Mouse (Mus musculus) MEL (cell line): Measurements from ENCODE around the gene Arid1b. TPM values are rescaled to one million over a fixed set of nuclear protein-coding genes. Genes with fewer than 3 reads are reported as not detected.

Source experiments
- DNase-seq: peaks from one replicate; pipeline ENCODE4 v3.0.0; 2011; ENCODE audit warnings: low read depth, low spot score
- H3K27ac ChIP-seq: 2 replicates; pipeline ENCODE4 v1.5.1; 2012; ENCODE audit warnings: low read depth, mild to moderate bottlenecking, control low read depth, low read length, moderate library complexity; ENCODE audit not compliant: control insufficient read depth
- H3K27me3 ChIP-seq, 2 experiments: fragments of 150-350 bp in 1 of 2; sonication (generic) in 1 of 2; 2 replicates each; pipeline ENCODE4 v1.6.1; 2012; ENCODE audit warnings: low read length in 2 of 2, mild to moderate bottlenecking in 2 of 2, improper control_type of control experiment in 1 of 2, moderate library complexity in 1 of 2; ENCODE audit not compliant: insufficient read depth in 2 of 2, control insufficient read depth in 1 of 2
- H3K36me3 ChIP-seq, 2 experiments: 2 replicates each; pipeline ENCODE4 v1.6.1; 2012 to 2014; ENCODE audit warnings: low read length in 2 of 2, improper control_type of control experiment in 1 of 2, inconsistent platforms in 1 of 2, mild to moderate bottlenecking in 1 of 2; ENCODE audit not compliant: insufficient read depth in 2 of 2, control insufficient read depth in 1 of 2
- H3K4me1 ChIP-seq, 2 experiments: fragments of 150-350 bp in 1 of 2; sonication (generic) in 1 of 2; 2 replicates each; pipeline ENCODE4 v1.6.1; 2012; ENCODE audit warnings: low read length in 2 of 2, improper control_type of control experiment in 1 of 2, mild to moderate bottlenecking in 1 of 2; ENCODE audit not compliant: insufficient read depth in 2 of 2, control insufficient read depth in 1 of 2
- H3K4me3 ChIP-seq, 2 experiments: fragments of 150-350 bp in 1 of 2; sonication (generic) in 1 of 2; 2 replicates each; pipeline ENCODE4 v1.5.1; 2012; ENCODE audit warnings: low read depth in 2 of 2, low read length in 2 of 2, mild to moderate bottlenecking in 2 of 2, moderate library complexity in 2 of 2, control low read depth in 1 of 2, improper control_type of control experiment in 1 of 2; ENCODE audit not compliant: control insufficient read depth in 1 of 2, insufficient read depth in 1 of 2
- H3K79me2 ChIP-seq: 2 replicates; pipeline ENCODE4 v1.6.1; 2012; ENCODE audit warnings: mild to moderate bottlenecking, low read length, moderate library complexity; ENCODE audit not compliant: control insufficient read depth, poor library complexity, insufficient read depth
- H3K9ac ChIP-seq: 2 replicates; pipeline ENCODE4 v1.6.1; 2012; ENCODE audit warnings: low read depth, mild to moderate bottlenecking, control low read depth, low read length, moderate library complexity; ENCODE audit not compliant: control insufficient read depth, poor library complexity, severe bottlenecking
- H3K9me3 ChIP-seq: fragments of 150-350 bp; sonication (generic); replicated peaks from 2 replicates; pipeline ENCODE4 v1.6.1; 2012; ENCODE audit warnings: mild to moderate bottlenecking, low read length, improper control_type of control experiment, moderate library complexity; ENCODE audit not compliant: insufficient read depth
- CHD1 ChIP-seq: IDR thresholded peaks from 2 replicates; pipeline ENCODE4 v1.6.1; 2012; ENCODE audit warnings: low read depth, mild to moderate bottlenecking, inconsistent platforms, low read length, improper control_type of control experiment
- E2F4 ChIP-seq: IDR thresholded peaks from 2 replicates; pipeline ENCODE4 v1.6.1; 2011; ENCODE audit warnings: low read depth, low read length, improper control_type of control experiment, borderline replicate concordance
- ETS1 ChIP-seq: IDR thresholded peaks from 2 replicates; pipeline ENCODE4 v1.6.1; 2012; ENCODE audit warnings: low read depth, mild to moderate bottlenecking, inconsistent platforms, low read length, improper control_type of control experiment, moderate library complexity
- HCFC1 ChIP-seq: IDR thresholded peaks from 2 replicates; pipeline ENCODE4 v1.6.1; 2012; ENCODE audit warnings: low read depth, mild to moderate bottlenecking, inconsistent platforms, low read length, improper control_type of control experiment, moderate library complexity
- MAFK ChIP-seq: IDR thresholded peaks from 2 replicates; pipeline ENCODE4 v1.6.1; 2011; ENCODE audit warnings: low read depth, mild to moderate bottlenecking, low read length, improper control_type of control experiment, borderline replicate concordance
- MAX ChIP-seq: IDR thresholded peaks from 2 replicates; pipeline ENCODE4 v1.6.1; 2011; ENCODE audit warnings: low read length, improper control_type of control experiment
- MAZ ChIP-seq: IDR thresholded peaks from 2 replicates; pipeline ENCODE4 v1.6.1; 2012; ENCODE audit warnings: low read depth, mild to moderate bottlenecking, inconsistent platforms, low read length, improper control_type of control experiment
- MEF2A ChIP-seq: IDR thresholded peaks from 2 replicates; pipeline ENCODE4 v1.6.1; 2014; ENCODE audit warnings: low read depth, mild to moderate bottlenecking, inconsistent platforms, low read length, improper control_type of control experiment; ENCODE audit not compliant: poor library complexity, insufficient replicate concordance, severe bottlenecking; ENCODE audit errors: extremely low read depth
- MXI1 ChIP-seq: IDR thresholded peaks from 2 replicates; pipeline ENCODE4 v1.6.1; 2011; ENCODE audit warnings: mild to moderate bottlenecking, low read depth, low read length, improper control_type of control experiment
- POLR2AphosphoS2 ChIP-seq: IDR thresholded peaks from 2 replicates; pipeline ENCODE4 v1.6.1; 2011; ENCODE audit warnings: low read length, improper control_type of control experiment
- RAD21 ChIP-seq: IDR thresholded peaks from 2 replicates; pipeline ENCODE4 v1.6.1; 2011; ENCODE audit warnings: mild to moderate bottlenecking, low read depth, low read length, improper control_type of control experiment
- SIN3A ChIP-seq: IDR thresholded peaks from 2 replicates; pipeline ENCODE4 v1.6.1; 2012; ENCODE audit warnings: low read length, improper control_type of control experiment, inconsistent platforms
- TAL1 ChIP-seq: IDR thresholded peaks from 2 replicates; pipeline ENCODE4 v1.6.1; 2012; ENCODE audit warnings: mild to moderate bottlenecking, inconsistent platforms, low read length, moderate library complexity, mixed read lengths
- USF1 ChIP-seq: IDR thresholded peaks from 2 replicates; pipeline ENCODE4 v1.6.1; 2014; ENCODE audit warnings: low read depth, mild to moderate bottlenecking, inconsistent platforms, low read length, improper control_type of control experiment, moderate library complexity
- ZKSCAN1 ChIP-seq: IDR thresholded peaks from 2 replicates; pipeline ENCODE4 v1.6.1; 2012; ENCODE audit warnings: low read depth, mild to moderate bottlenecking, inconsistent platforms, low read length, improper control_type of control experiment, moderate library complexity
- polyA plus RNA-seq, 2 experiments: library from polyadenylated mRNA; stranded (reverse) in 1 of 2; unstranded in 1 of 2; fragments of >175 nt in 1 of 2; fragments of >200 nt in 1 of 2; gene quantifications; 2 replicates each; pipeline versions ENCODE4 v1.2.1 to v1.2.4; 2012; ENCODE audit warnings: low replicate concordance in 2 of 2, low read depth in 1 of 2; ENCODE audit not compliant: insufficient read length in 2 of 2, insufficient read depth in 1 of 2, missing spikeins in 1 of 2
- total RNA-seq: library from RNA; depleted of rRNA; stranded (reverse); fragments of 300-350 nt; gene quantifications from 2 replicates; pipeline ENCODE4 v1.2.3, GENCODE M21; 2012

The Arid1b gene
- total and polyA plus RNA-seq, 3 experiments = 13.4 to 17.4 TPM; not detected in 1

- TF ChIP-seq E2F4 = no peak
- Histone ChIP-seq H3K27ac (no peak overlapping the region), H3K79me2 (peaks cover 4% of the 10 kb centered on the region; the same call in 1 of the 2 replicates), H3K9me3 (no peaks in the 10 kb centered on the region), H3K4me3 (no peak overlapping the region), H3K9ac (no peak overlapping the region), H3K36me3 (no peaks in the 10 kb centered on the region), H3K4me1 (peaks cover 0 to 2% of the 10 kb centered on the region in 2 experiments; a peak in 1 of 4 replicates), H3K27me3 (no peaks in the 10 kb centered on the region)
- DNase-seq = no peak
These were observed 83.9 kb downstream of the Arid1b start for GRCm38 (mm10) chr17:5077996-5078395.

GRCm38 (mm10) chr17:5078576-5078975 lies 84.4 kb downstream of the Arid1b start:
- no peaks in the 10 kb centered on the region for H3K27me3 ChIP-seq
- no peak for TF ChIP-seq HCFC1
- TF ChIP-seq USF1 = peak; percentile 58; the same call in 1 of the 2 replicates
- TF ChIP-seq POLR2AphosphoS2 = no peak
- no peak for TF ChIP-seq MAZ
- TF ChIP-seq, all 39 proteins: peak for 1
- peaks cover 0 to 7% of the 10 kb centered on the region in 2 experiments; a peak in 2 of 4 replicates for H3K4me1 ChIP-seq
- no peak overlapping the region for H3K27ac ChIP-seq
- H3K79me2 ChIP-seq = peaks cover 4% of the 10 kb centered on the region; the same call in 1 of the 2 replicates
- no peak for DNase-seq
- peaks cover 0 to 3% of the 10 kb centered on the region in 2 experiments; a peak in 1 of 4 replicates for H3K36me3 ChIP-seq
- H3K4me3 ChIP-seq = no peak overlapping the region
- no peak overlapping the region for H3K9ac ChIP-seq
- H3K9me3 ChIP-seq = no peaks in the 10 kb centered on the region

DNA sequence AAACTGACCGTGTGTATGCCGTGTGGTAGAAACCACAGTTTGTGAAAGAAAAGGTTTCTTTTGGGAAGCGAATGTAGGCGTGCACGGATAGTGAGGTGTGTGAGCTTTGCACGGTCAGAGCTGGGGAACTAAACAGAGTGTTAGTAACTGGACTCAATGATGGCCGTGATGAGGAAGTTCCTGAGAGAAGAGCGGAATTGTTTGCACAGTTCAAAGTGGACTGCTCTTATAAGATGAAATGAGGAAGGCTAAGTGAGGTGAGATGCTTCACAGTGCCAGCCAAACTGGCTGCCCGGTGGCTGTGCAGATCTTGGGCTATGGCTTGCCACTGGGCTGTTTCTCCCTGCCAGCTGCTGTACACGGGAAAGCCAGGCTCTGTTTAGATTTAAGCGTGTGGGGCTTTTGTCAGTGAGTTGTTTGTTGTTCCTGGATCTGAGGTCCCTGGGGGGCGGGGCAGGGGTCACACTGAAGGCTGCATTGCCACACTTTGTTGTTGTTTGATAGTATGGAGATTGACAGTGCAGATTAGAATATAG lies 86.8 kb downstream of the Arid1b start:
- TF ChIP-seq MAX = no peak
- no peak for TF ChIP-seq TAL1
- no peak for TF ChIP-seq MAZ
- TF ChIP-seq MEF2A = no peak
- TF ChIP-seq MAFK = no peak
- no peak for TF ChIP-seq MXI1
- TF ChIP-seq SIN3A = no peak
- no peak for TF ChIP-seq ETS1
- TF ChIP-seq CHD1 = no peak
- no peak for TF ChIP-seq RAD21
- no peak for TF ChIP-seq ZKSCAN1
- Histone ChIP-seq H3K27ac (no peak overlapping the region), H3K36me3 (peaks cover 0 to 3% of the 10 kb centered on the region in 2 experiments; a peak in 1 of 4 replicates), H3K9me3 (no peaks in the 10 kb centered on the region), H3K79me2 (peaks cover 7% of the 10 kb centered on the region; the same call in 1 of the 2 replicates), H3K4me3 (no peak overlapping the region), H3K27me3 (no peaks in the 10 kb centered on the region), H3K4me1 (peaks cover 2 to 7% of the 10 kb centered on the region in 2 experiments; a peak in 3 of 4 replicates), H3K9ac (no peak overlapping the region)
- no peak for DNase-seq
